Mouse (Mus musculus) kidney, embryonic 15.5 days (tissue): ENCODE results near the gene Ywhag. TPM values are rescaled to one million over a fixed set of nuclear protein-coding genes. Genes with fewer than 3 reads are reported as not detected.

Experiments
- ATAC-seq: fragments of 200-750 bp; cut with Nextera tagmentation; replicated peaks from 2 replicates; pipeline ENCODE4 v1.8.0; 2017; ENCODE audit warnings: moderate TSS enrichment; ENCODE audit not compliant: low FRiP score
- H3K27ac ChIP-seq: fragments of 300-500 bp; sonication (generic); 2 replicates; pipeline ENCODE4 v1.5.1; 2015; ENCODE audit warnings: mild to moderate bottlenecking, inconsistent platforms
- H3K27me3 ChIP-seq: fragments of 300-500 bp; sonication (generic); 2 replicates; pipeline ENCODE4 v1.6.1; 2015; ENCODE audit warnings: inconsistent platforms
- H3K36me3 ChIP-seq: fragments of 300-500 bp; sonication (generic); 2 replicates; pipeline ENCODE4 v1.6.1; 2015; ENCODE audit warnings: inconsistent platforms
- H3K4me1 ChIP-seq: fragments of 300-500 bp; sonication (generic); 2 replicates; pipeline ENCODE4 v1.6.1; 2015; ENCODE audit warnings: inconsistent platforms
- H3K4me2 ChIP-seq: fragments of 300-500 bp; sonication (generic); 2 replicates; pipeline ENCODE4 v1.6.1; 2015; ENCODE audit warnings: moderate library complexity, mild to moderate bottlenecking, inconsistent platforms
- H3K4me3 ChIP-seq: fragments of 300-500 bp; sonication (generic); replicated peaks from 2 replicates; pipeline ENCODE4 v1.5.1; 2015; ENCODE audit warnings: mild to moderate bottlenecking, inconsistent platforms
- H3K9ac ChIP-seq: fragments of 300-500 bp; sonication (generic); 2 replicates; pipeline ENCODE4 v1.6.1; 2015; ENCODE audit warnings: mild to moderate bottlenecking, inconsistent platforms
- H3K9me3 ChIP-seq: fragments of 300-500 bp; sonication (generic); replicated peaks from 2 replicates; pipeline ENCODE4 v1.6.1; 2016; ENCODE audit warnings: inconsistent platforms
- WGBS: fragments of 180-500 bp; shearing (Covaris S2); methylation state at CpG from one replicate; pipeline ENCODE4 v1.1.7; 2015; ENCODE audit warnings: mixed read lengths; 5-methylcytosine and 5-hydroxymethylcytosine counted together
- polyA plus RNA-seq: library from polyadenylated mRNA; unstranded; fragments of >200 nt; fragmentation: Nextera tagmentation; extraction: Ambion mirVana; gene quantifications from 2 replicates; pipeline ENCODE4 v1.2.1, GENCODE M21; 2015

The Ywhag gene
- polyA plus RNA-seq, 1 experiment from 2014 or later = 189 TPM

DNA sequence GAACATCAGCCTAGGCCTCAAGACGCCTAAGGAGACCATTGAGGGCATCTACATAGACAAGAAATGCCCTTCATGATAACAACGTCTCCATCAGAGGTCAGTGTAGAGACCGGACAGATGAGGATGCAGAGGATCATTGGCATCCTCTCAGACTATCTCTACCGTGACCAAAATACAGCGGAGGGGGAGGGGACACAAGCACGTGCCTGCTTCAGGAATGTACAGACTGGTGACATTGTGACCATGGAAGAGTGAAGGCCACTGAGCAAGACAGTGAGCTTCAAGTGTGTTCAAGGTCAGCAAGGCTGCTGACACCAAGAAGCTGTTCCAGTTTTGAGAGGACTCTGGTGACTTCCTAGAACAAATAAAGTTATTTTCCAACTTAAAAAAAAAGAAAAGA lies 39.5 kb downstream of the Ywhag start:
- no peak for ATAC-seq
- Histone ChIP-seq H3K36me3 (no peaks in the 10 kb centered on the region), H3K9me3 (no peaks in the 10 kb centered on the region), H3K27ac (no peak overlapping the region), H3K4me2 (no peak overlapping the region), H3K27me3 (peaks cover 18% of the 10 kb centered on the region), H3K9ac (no peak overlapping the region), H3K4me3 (no peak overlapping the region), H3K4me1 (peaks cover 11% of the 10 kb centered on the region; the same call in 1 of the 2 replicates)
- 82% methylated on average over 6 of the region's 6 CpGs for WGBS

DNA sequence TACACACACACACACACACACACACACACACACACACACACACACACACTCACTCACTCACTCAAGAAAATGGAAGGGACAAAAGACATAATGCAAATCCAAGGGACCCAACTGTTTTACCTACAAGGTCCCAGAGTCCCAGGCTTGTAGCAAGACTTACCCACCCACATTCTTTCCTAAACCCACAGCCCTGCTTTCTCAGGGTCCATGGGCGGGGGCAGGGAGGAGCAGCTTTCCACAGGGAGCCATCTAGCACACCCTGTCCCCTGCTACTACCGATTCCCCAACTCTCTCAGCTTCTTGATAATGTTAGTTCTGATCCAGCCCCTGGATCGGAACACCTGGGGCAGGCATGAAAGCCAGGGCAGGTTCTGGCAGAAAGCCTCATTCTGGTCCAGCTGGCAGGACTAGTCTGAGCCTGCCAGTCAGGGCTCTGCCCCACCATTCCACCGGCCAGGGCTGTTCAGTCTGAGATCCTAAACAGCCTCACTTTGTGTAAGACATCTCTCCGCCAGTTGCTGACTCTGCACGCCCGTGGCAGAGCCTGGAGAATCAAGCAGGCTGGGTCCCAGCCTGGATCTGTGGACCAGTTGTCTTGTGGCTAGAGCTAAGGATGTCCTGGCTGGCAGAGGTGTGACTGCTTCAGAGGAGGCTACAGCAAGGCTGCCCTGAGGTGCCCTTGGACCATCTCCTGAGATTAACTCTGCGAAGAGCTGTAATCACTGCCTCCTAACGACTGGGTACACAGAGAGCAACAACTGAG lies 41.6 kb downstream of the Ywhag start:
- Histone ChIP-seq H3K9me3 (no peaks in the 10 kb centered on the region), H3K4me2 (no peak overlapping the region), H3K27me3 (peaks cover 34% of the 10 kb centered on the region), H3K27ac (0 out of 2 replicates have a peak overlapping the region, but pooled peaks have one; percentile 9), H3K4me3 (no peak overlapping the region), H3K4me1 (peaks cover 22% of the 10 kb centered on the region), H3K36me3 (no peaks in the 10 kb centered on the region), H3K9ac (no peak overlapping the region)
- ATAC-seq = no peak
- 46% methylated on average over 9 of the region's 9 CpGs for WGBS

DNA sequence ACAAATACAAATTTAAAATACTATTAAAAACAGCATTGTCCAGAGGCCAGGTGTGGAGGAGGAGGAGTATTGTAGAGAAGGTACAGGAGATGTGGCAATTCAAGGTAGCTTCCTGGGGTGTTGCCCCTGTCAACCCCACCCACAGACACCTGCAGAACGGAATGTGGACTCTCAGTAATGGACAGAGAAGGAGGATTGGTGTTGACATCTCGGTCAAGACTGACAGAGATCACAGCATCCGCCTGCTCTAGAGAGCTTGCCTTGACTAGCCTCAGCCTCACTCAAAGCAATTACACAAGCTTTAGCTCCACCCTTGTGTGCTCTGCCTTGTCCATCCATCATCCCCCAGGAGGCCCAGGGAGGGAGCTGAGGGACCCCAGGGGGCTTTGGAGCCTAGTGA lies 43.5 kb downstream of the Ywhag start:
- 71% methylated on average over 3 of the region's 3 CpGs for WGBS
- ATAC-seq = no peak
- no peak overlapping the region for H3K27ac ChIP-seq
- no peak overlapping the region for H3K4me3 ChIP-seq
- H3K9me3 ChIP-seq = no peaks in the 10 kb centered on the region
- no peak overlapping the region for H3K9ac ChIP-seq
- peaks cover 27% of the 10 kb centered on the region for H3K4me1 ChIP-seq
- H3K27me3 ChIP-seq = peaks cover 41% of the 10 kb centered on the region
- H3K36me3 ChIP-seq = no peaks in the 10 kb centered on the region
- H3K4me2 ChIP-seq = no peak overlapping the region

DNA sequence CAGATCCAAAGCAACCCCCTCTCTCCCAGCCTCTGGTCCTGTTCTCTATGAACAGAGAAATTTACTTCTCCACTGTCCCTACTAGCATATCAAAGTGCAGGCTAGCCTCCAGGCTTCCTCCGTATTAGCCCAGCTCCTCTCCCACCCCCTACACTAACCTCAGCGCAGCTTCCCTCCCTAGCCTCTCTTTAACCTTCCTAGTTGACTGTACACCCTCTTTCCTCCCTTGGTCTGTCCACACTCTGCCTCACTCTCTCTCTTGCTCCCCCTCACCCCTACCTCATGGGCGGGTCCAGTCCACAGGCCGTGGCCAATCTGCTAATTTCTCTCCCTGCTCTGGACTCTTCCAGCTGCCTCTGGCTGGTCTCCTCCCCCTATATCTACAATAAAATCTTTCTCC lies 44.1 kb downstream of the Ywhag start:
- no peaks in the 10 kb centered on the region for H3K9me3 ChIP-seq
- H3K36me3 ChIP-seq = no peaks in the 10 kb centered on the region
- peaks cover 27% of the 10 kb centered on the region for H3K4me1 ChIP-seq
- no peak overlapping the region for H3K4me3 ChIP-seq
- H3K27ac ChIP-seq = no peak overlapping the region
- no peak overlapping the region for H3K4me2 ChIP-seq
- peaks cover 44% of the 10 kb centered on the region for H3K27me3 ChIP-seq
- ATAC-seq = 0 out of 2 replicates have a peak, but pooled peaks have one; percentile 20
- H3K9ac ChIP-seq = no peak overlapping the region
- WGBS = 23% methylated on average over 4 of the region's 4 CpGs

DNA sequence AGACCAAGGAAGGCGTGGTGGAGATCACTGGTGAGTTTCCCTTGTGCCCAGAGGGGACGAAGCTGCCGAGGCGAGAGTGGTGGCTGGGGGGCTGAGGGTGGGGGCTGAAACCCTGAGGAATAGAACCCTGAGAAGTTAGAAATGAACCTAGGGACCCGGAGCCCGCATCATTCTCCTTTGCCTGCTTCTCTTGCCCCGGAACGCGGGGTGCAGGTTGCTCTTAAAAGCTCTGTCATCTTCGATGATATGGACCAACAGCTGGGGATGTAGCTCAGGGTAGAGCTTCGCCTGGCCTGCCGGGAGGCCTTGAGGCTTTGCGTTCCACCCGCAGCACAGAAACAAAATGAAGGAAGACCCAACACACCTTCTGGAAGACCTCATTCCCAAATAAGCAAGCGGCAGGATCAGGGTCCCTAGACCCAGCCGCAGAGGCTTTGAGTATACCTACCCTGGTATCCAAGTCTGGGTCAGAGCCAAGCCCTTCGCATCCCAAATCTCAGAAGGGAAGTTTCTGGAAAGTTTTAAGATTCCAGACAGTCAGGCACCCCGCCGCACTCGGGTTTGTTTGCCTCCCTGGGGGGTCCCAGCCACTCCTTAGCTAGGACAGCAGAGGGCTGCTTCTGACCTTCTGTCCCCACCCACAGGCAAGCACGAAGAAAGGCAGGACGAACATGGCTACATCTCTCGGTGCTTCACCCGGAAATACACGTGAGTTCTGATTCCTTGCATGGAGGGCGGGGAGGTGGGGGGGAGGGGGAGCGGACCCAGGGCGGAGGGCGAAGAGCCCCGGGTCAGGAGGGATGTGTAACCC lies 45.8 kb downstream of the Ywhag start:
- Histone ChIP-seq H3K9ac (0 out of 2 replicates have a peak overlapping the region, but pooled peaks have one; percentile 10), H3K4me1 (peaks cover 27% of the 10 kb centered on the region), H3K4me2 (peak overlapping the region; percentile 77), H3K36me3 (no peaks in the 10 kb centered on the region), H3K27me3 (peaks cover 44% of the 10 kb centered on the region), H3K27ac (peak overlapping the region; percentile 1; the same call in 1 of the 2 replicates), H3K9me3 (no peaks in the 10 kb centered on the region), H3K4me3 (peak overlapping the region; percentile 41)
- no peak for ATAC-seq
- 5% methylated on average over 30 of the region's 30 CpGs for whole genome bisulfite sequencing

DNA sequence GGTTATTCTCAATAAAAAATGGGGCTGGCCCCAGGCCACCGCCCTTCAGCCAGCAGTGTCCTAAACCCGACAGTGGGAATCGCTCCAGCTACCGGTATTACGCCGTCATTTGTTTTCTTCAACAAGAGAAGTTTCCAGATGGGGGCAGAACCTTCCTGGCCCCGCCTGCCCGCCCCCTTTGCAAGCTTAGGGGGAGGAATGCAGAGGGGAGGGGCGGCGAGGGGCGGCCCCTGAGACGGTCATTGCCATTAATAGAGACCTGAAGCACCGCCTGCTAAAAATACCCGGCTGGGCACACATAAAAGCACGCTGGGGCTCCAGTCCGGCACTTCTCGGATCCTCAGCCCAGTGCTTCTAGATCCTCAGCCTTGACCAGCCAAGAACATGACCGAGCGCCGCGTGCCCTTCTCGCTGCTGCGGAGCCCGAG lies 46.7 kb downstream of the Ywhag start, which contains the start of gene Hspb1:
Gene Hspb1 (plus strand): TSS at position 245 of the 428 bp plus-strand sequence.
- no peaks in the 10 kb centered on the region for H3K9me3 ChIP-seq
- ATAC-seq = peak; percentile 64
- H3K27ac ChIP-seq = peak within 1 kb of the TSS; percentile 13; the same call in 1 of the 2 replicates
- no peaks in the 10 kb centered on the region for H3K36me3 ChIP-seq
- H3K4me3 ChIP-seq = peak within 1 kb of the TSS; percentile 42
- peaks cover 21% of the 10 kb centered on the region for H3K4me1 ChIP-seq
- H3K4me2 ChIP-seq = peak within 1 kb of the TSS; percentile 77
- H3K27me3 ChIP-seq = peaks cover 41% of the 10 kb centered on the region
- WGBS = under 1% methylated on average over 24 of the region's 24 CpGs
- peak within 1 kb of the TSS; percentile 43; the same call in 1 of the 2 replicates for H3K9ac ChIP-seq

DNA sequence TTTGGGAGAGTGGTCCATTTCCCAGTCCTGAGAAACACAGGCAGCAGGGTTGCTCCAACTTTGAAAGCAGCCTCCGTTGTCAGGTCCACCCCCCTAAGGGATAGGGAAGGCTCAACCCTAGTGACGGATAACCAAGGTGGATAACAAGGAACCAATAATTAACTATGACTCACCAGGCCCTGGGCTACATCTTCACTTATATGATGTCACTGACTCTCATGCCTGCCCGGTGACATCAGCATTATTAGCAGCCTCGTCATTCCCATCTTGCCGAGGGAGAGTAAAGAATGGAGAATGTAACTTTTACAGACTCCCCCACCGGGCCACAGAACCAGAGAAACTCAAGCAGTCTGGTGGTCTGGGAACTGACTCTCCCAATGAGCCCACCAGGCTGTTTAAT lies 49.8 kb downstream of the Ywhag start:
- ATAC-seq = no peak
- Histone ChIP-seq H3K4me3 (no peak overlapping the region), H3K27ac (no peak overlapping the region), H3K36me3 (no peaks in the 10 kb centered on the region), H3K27me3 (peaks cover 24% of the 10 kb centered on the region), H3K4me2 (no peak overlapping the region), H3K9ac (no peak overlapping the region), H3K9me3 (no peaks in the 10 kb centered on the region), H3K4me1 (peaks cover 22% of the 10 kb centered on the region)
- WGBS = 64% methylated on average over 6 of the region's 6 CpGs

DNA sequence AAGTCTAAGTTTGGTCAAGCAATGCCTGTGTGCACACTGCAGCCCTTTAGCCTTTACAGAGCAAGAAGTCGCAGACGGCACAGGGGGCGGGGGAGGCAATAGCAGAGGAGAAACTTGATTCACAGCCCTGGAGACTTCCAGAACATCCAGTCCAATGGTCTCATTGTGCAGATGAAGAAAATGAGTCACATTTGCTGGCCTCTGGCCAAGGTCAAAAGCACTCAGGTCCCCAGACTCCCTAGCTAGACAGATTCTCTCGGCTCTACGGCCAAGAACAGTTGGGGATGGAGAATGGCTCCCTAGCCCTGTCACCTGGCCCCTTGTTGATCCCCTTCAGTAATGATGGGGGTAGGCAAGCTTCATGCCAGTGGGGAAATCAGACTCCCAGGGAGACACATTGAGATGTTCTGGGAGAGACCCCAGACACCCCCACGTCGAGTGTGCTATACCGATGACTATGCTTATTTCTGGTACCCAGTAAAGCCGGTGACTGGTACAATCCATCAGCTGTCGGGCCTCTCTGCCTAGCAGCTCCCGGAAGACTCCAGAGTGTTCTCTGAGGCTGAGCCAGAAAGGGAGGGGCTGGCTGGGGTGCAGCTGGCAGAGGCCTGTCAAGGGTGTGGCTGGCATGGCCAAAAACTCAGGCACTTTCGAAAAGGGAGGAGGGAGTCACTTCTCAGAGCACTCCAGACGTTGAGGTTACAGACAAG lies 54.8 kb downstream of the Ywhag start:
- WGBS = 40% methylated on average over 13 of the region's 13 CpGs
- Histone ChIP-seq H3K27me3 (no peaks in the 10 kb centered on the region), H3K9ac (no peak overlapping the region), H3K36me3 (no peaks in the 10 kb centered on the region), H3K4me3 (no peak overlapping the region), H3K4me1 (peaks cover 22% of the 10 kb centered on the region), H3K27ac (no peak overlapping the region; the same call in 1 of the 2 replicates), H3K9me3 (no peaks in the 10 kb centered on the region), H3K4me2 (no peak overlapping the region)
- ATAC-seq = 0 out of 2 replicates have a peak, but pooled peaks have one; percentile 12

DNA sequence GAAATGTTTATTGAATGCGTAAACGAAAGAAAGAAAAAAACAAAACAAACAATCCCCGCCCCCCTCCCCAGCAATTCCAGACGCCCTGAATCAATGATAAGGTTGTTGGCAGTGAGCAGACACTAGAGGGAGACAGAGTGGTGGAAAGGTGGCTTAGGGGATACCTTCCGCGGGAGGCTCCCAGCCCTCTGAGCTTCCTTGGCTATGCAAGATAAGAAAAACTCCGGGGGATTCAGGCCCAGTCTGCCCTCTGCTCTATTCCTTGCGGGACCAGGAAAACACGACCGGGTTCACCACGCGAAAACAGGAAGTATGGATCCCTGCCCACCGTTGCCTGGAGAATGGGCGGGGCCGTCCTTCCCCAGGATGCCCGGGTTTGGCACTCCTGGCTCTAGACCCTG lies 56.6 kb downstream of the Ywhag start:
- peaks cover 27% of the 10 kb centered on the region for H3K4me1 ChIP-seq
- peak overlapping the region; percentile 69 for H3K4me2 ChIP-seq
- no peaks in the 10 kb centered on the region for H3K36me3 ChIP-seq
- H3K27ac ChIP-seq = 0 out of 2 replicates have a peak overlapping the region, but pooled peaks have one; percentile 9
- no peaks in the 10 kb centered on the region for H3K9me3 ChIP-seq
- peak overlapping the region; percentile 49 for H3K4me3 ChIP-seq
- H3K9ac ChIP-seq = peak overlapping the region; percentile 31; the same call in 1 of the 2 replicates
- WGBS = 2% methylated on average over 16 of the region's 16 CpGs
- ATAC-seq = peak; percentile 35; the same call in 1 of the 2 replicates
- H3K27me3 ChIP-seq = 0 out of 2 replicates have a peak, but pooled peaks cover 9% of the 10 kb centered on the region

DNA sequence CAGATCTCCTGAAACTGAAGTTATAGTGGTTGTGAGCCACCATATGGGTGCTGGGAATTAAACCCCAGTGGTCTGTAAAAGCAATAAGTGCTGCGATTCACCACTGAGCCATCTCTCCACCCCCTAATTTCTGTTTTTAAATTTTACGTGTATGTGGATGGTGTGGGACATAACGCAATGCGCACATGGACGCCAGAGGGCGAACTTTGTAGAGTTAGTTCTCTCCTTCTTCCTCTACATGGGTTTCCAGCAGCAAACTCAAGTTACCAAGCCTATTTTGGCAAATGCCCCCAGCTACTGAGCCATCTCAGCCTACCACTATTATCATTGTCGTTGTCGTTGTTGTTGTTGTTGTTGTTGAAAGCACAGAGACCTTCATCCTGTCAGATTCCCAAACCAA lies 57.2 kb downstream of the Ywhag start:
- H3K9me3 ChIP-seq = no peaks in the 10 kb centered on the region
- 0 out of 2 replicates have a peak overlapping the region, but pooled peaks have one; percentile 9 for H3K27ac ChIP-seq
- peaks cover 27% of the 10 kb centered on the region for H3K4me1 ChIP-seq
- ATAC-seq = no peak
- H3K9ac ChIP-seq = 0 out of 2 replicates have a peak overlapping the region, but pooled peaks have one; percentile 31
- 17% methylated on average over 8 of the region's 8 CpGs for WGBS
- H3K4me3 ChIP-seq = peak overlapping the region; percentile 49
- peak overlapping the region; percentile 69 for H3K4me2 ChIP-seq
- no peaks in the 10 kb centered on the region for H3K36me3 ChIP-seq
- peaks cover 11% of the 10 kb centered on the region; the same call in 1 of the 2 replicates for H3K27me3 ChIP-seq

DNA sequence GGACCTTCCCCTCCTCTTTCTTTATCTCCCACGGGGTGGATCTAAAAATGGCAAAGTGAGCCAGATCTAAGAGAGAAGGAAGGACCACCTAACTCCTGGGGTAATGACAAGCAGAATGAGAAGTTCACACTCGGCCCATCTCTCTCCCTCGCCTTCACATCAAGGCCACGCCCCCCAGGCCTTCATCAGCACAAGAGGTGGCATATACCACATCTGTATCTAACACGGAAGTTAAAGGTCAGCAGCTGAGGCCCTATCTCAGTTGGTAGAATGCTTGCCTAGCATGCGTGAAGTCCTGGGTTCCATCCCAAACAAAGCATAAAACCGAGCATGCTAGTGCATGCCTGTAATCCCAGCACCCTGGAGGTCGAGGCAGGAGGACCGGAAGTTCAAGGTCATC lies 60.7 kb downstream of the Ywhag start:
- H3K27ac ChIP-seq = no peak overlapping the region
- 71% methylated on average over 9 of the region's 9 CpGs for WGBS
- no peak overlapping the region for H3K9ac ChIP-seq
- H3K4me1 ChIP-seq = peaks cover 20% of the 10 kb centered on the region
- ATAC-seq = no peak
- no peak overlapping the region for H3K4me2 ChIP-seq
- H3K36me3 ChIP-seq = no peaks in the 10 kb centered on the region
- no peak overlapping the region for H3K4me3 ChIP-seq
- no peaks in the 10 kb centered on the region for H3K9me3 ChIP-seq
- peaks cover 44% of the 10 kb centered on the region for H3K27me3 ChIP-seq
